Mouse (Mus musculus): ENCODE measurements around the gene Zfp207.

DNA sequence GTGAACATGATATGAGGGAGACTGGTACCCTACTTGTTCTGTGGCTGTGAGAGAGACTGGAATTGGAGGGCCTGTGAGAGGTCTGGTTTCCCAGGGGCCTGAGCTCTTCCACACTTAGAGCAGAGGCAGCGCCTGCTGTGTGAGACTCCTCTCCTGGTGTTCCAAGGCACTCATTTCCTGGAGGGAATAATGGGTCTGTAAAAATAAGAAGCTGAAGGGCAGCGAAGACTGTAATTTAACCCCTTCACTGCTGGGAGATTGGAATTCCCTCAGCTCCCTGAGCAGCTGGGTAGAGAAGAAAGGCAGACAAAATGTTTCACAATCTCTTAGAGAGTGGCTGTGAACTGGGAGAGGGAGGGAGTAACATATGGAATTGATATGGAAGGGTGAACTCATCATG is 40.6 kb upstream of the Zfp207 start:
- TF ChIP-seq POLR2A (IDR thresholded peaks at IDR 0.05; ENCODE audit: low read depth, low read length) (no peak), CTCF (IDR thresholded peaks at IDR 0.05; ENCODE audit: extremely low read depth, insufficient read length, insufficient replicate concordance, low read depth, low read length) (no peak)
